Mouse (Mus musculus) intestine, embryonic 16.5 days (tissue): ENCODE results near the gene Cga. TPM values are rescaled to one million over a fixed set of nuclear protein-coding genes. Genes with fewer than 3 reads are reported as not detected.
"Not testable (repeated sequence)": the region's sequence is repeated elsewhere in the genome, so short reads cannot be mapped to it uniquely, and the experiment has no call there.

Source experiments
- ATAC-seq: fragments of 200-750 bp; cut with Nextera tagmentation; 2 replicates; pipeline ENCODE4 v1.8.0; 2017; ENCODE audit warnings: moderate TSS enrichment, moderate library complexity
- H3K27ac ChIP-seq: fragments of 300-500 bp; sonication (generic); 2 replicates; pipeline ENCODE4 v1.5.1; 2014; ENCODE audit warnings: mild to moderate bottlenecking, low read length
- H3K27me3 ChIP-seq: fragments of 300-500 bp; sonication (generic); replicated peaks from 2 replicates; pipeline ENCODE4 v1.6.1; 2014; ENCODE audit warnings: low read length, control low read depth, mixed read lengths; ENCODE audit not compliant: control insufficient read depth, insufficient read depth
- H3K36me3 ChIP-seq: fragments of 300-500 bp; sonication (generic); 2 replicates; pipeline ENCODE4 v1.6.1; 2014; ENCODE audit warnings: low read length, control low read depth; ENCODE audit not compliant: control insufficient read depth, insufficient read depth
- H3K4me1 ChIP-seq: fragments of 300-500 bp; sonication (generic); 2 replicates; pipeline ENCODE4 v1.6.1; 2014; ENCODE audit warnings: low read length, control low read depth, mixed read lengths; ENCODE audit not compliant: control insufficient read depth, insufficient read depth
- H3K4me2 ChIP-seq: fragments of 300-500 bp; sonication (generic); 2 replicates; pipeline ENCODE4 v1.6.1; 2014; ENCODE audit warnings: low read depth, low read length, control low read depth
- H3K4me3 ChIP-seq: fragments of 300-500 bp; sonication (generic); 2 replicates; pipeline ENCODE4 v1.5.1; 2014; ENCODE audit warnings: mild to moderate bottlenecking, low read length
- H3K9ac ChIP-seq: fragments of 300-500 bp; sonication (generic); 2 replicates; pipeline ENCODE4 v1.6.1; 2014; ENCODE audit warnings: low read depth, low read length
- H3K9me3 ChIP-seq: fragments of 300-500 bp; sonication (generic); 2 replicates; pipeline ENCODE4 v1.6.1; 2016; ENCODE audit warnings: low read length, control low read depth; ENCODE audit not compliant: control insufficient read depth
- WGBS: fragments of 180-500 bp; shearing (Covaris S2); extraction: QIAGEN DNeasy Blood & Tissue Kit; methylation state at CpG from one replicate; pipeline ENCODE4 v1.1.7; 2014; 5-methylcytosine and 5-hydroxymethylcytosine counted together
- polyA plus RNA-seq: library from polyadenylated mRNA; unstranded; fragments of >200 nt; fragmentation: Nextera tagmentation; extraction: Ambion mirVana; gene quantifications from 2 replicates; pipeline ENCODE4 v1.2.1, GENCODE M21; 2015

Gene Cga
- polyA plus RNA-seq, 1 experiment from 2014 or later = not detected

GRCm38 (mm10) chr4:34886490-34887111 is 7.0 kb upstream of the Cga start:
- H3K4me3 ChIP-seq = peak overlapping the region; percentile 83
- ATAC-seq = peak; percentile 76
- H3K9ac ChIP-seq = peak overlapping the region; percentile 96
- no peaks in the 10 kb centered on the region for H3K9me3 ChIP-seq
- H3K4me2 ChIP-seq = peak overlapping the region; percentile 76
- peak overlapping the region; percentile 98 for H3K27ac ChIP-seq
- H3K36me3 ChIP-seq = no peaks in the 10 kb centered on the region
- under 1% methylated on average over 48 of the region's 48 CpGs for WGBS
- 0 out of 2 replicates have a peak, but pooled peaks cover 5% of the 10 kb centered on the region for H3K27me3 ChIP-seq
- H3K4me1 ChIP-seq = peaks cover 11% of the 10 kb centered on the region

- no peak for ATAC-seq
- Histone ChIP-seq H3K27me3 (0 out of 2 replicates have a peak, but pooled peaks cover 5% of the 10 kb centered on the region), H3K4me2 (peak overlapping the region; percentile 76), H3K36me3 (no peaks in the 10 kb centered on the region), H3K4me3 (peak overlapping the region; percentile 83), H3K27ac (peak overlapping the region; percentile 98), H3K9me3 (no peaks in the 10 kb centered on the region), H3K9ac (peak overlapping the region; percentile 96), H3K4me1 (peaks cover 11% of the 10 kb centered on the region)
- WGBS = 18% methylated on average over 7 of the region's 7 CpGs
Observed at GRCm38 (mm10) chr4:34887295-34887694, 6.3 kb upstream of the Cga start.

GRCm38 (mm10) chr4:34889101-34889811 is 4.3 kb upstream of the Cga start:
- 0 out of 2 replicates have a peak, but pooled peaks cover 5% of the 10 kb centered on the region for H3K27me3 ChIP-seq
- H3K27ac ChIP-seq = no peak overlapping the region
- peak overlapping the region; percentile 23; the same call in 1 of the 2 replicates for H3K4me2 ChIP-seq
- peaks cover 11% of the 10 kb centered on the region for H3K4me1 ChIP-seq
- ATAC-seq = peak; percentile 65
- H3K9me3 ChIP-seq = no peaks in the 10 kb centered on the region
- no peak overlapping the region for H3K4me3 ChIP-seq
- WGBS = 11% methylated on average over 15 of the region's 15 CpGs
- H3K36me3 ChIP-seq = no peaks in the 10 kb centered on the region
- H3K9ac ChIP-seq = no peak overlapping the region

- Histone ChIP-seq H3K27me3 (0 out of 2 replicates have a peak, but pooled peaks cover 5% of the 10 kb centered on the region), H3K4me2 (no peak overlapping the region), H3K9ac (no peak overlapping the region), H3K36me3 (no peaks in the 10 kb centered on the region), H3K27ac (no peak overlapping the region), H3K4me1 (peaks cover 11% of the 10 kb centered on the region), H3K9me3 (no peaks in the 10 kb centered on the region), H3K4me3 (no peak overlapping the region)
- 20% methylated on average over 2 of the region's 2 CpGs for WGBS
- peak; percentile 18 for ATAC-seq
Observed at GRCm38 (mm10) chr4:34889812-34890185, 3.8 kb upstream of the Cga start.

- Histone ChIP-seq H3K9me3 (no peaks in the 10 kb centered on the region), H3K4me1 (no peaks in the 10 kb centered on the region), H3K4me3 (no peak overlapping the region), H3K27me3 (no peaks in the 10 kb centered on the region), H3K9ac (no peak overlapping the region), H3K27ac (no peak overlapping the region), H3K36me3 (no peaks in the 10 kb centered on the region), H3K4me2 (no peak overlapping the region)
- no peak for ATAC-seq
- WGBS = 67% methylated on average over 2 of the region's 2 CpGs
Observed at GRCm38 (mm10) chr4:34898497-34898896, 4.9 kb downstream of the Cga start.

- H3K4me2 ChIP-seq = no peak overlapping the region
- H3K9me3 ChIP-seq = no peaks in the 10 kb centered on the region
- no peak overlapping the region for H3K4me3 ChIP-seq
- no peak overlapping the region for H3K9ac ChIP-seq
- H3K36me3 ChIP-seq = no peaks in the 10 kb centered on the region
- H3K27ac ChIP-seq = no peak overlapping the region
- WGBS = 89% methylated on average over 1 of the region's 1 CpGs
- ATAC-seq = no peak
- H3K27me3 ChIP-seq = no peaks in the 10 kb centered on the region
- H3K4me1 ChIP-seq = no peaks in the 10 kb centered on the region
Observed at GRCm38 (mm10) chr4:34899322-34899721, 5.7 kb downstream of the Cga start.

GRCm38 (mm10) chr4:34900155-34900554 is 6.6 kb downstream of the Cga start:
- no peak overlapping the region for H3K27ac ChIP-seq
- ATAC-seq = no peak
- 40% methylated on average over 9 of the region's 9 CpGs for WGBS
- H3K4me2 ChIP-seq = no peak overlapping the region
- no peaks in the 10 kb centered on the region for H3K27me3 ChIP-seq
- H3K36me3 ChIP-seq = no peaks in the 10 kb centered on the region
- H3K9me3 ChIP-seq = no peaks in the 10 kb centered on the region
- no peak overlapping the region for H3K9ac ChIP-seq
- no peak overlapping the region for H3K4me3 ChIP-seq
- no peaks in the 10 kb centered on the region for H3K4me1 ChIP-seq

GRCm38 (mm10) chr4:34901166-34901565 is 7.6 kb downstream of the Cga start:
- Histone ChIP-seq H3K4me2 (no peak overlapping the region), H3K9me3 (no peaks in the 10 kb centered on the region), H3K36me3 (no peaks in the 10 kb centered on the region), H3K4me3 (no peak overlapping the region), H3K27ac (no peak overlapping the region), H3K9ac (no peak overlapping the region), H3K27me3 (no peaks in the 10 kb centered on the region), H3K4me1 (no peaks in the 10 kb centered on the region)
- 66% methylated on average over 4 of the region's 4 CpGs for WGBS
- no peak for ATAC-seq

- H3K27ac ChIP-seq, H3K36me3 ChIP-seq, H3K9ac ChIP-seq, H3K4me2 ChIP-seq, H3K27me3 ChIP-seq, H3K4me3 ChIP-seq, ATAC-seq, H3K9me3 ChIP-seq, H3K4me1 ChIP-seq: not testable (repeated sequence)
- WGBS = 39% methylated on average over 3 of the region's 3 CpGs
Observed at GRCm38 (mm10) chr4:34901582-34901981, 8.0 kb downstream of the Cga start.
